Mouse (Mus musculus) hindbrain, embryonic 10.5 days (tissue): ENCODE data around the gene Hist1h2af. TPM values are rescaled to one million over a fixed set of nuclear protein-coding genes. Genes with fewer than 3 reads are reported as not detected.
"Not testable (repeated sequence)": the region's sequence is repeated elsewhere in the genome, so short reads cannot be mapped to it uniquely, and the experiment has no call there.

ENCODE experiments used
- DNase-seq: peaks from one replicate; pipeline ENCODE4 v3.0.0-alpha.2; 2017; ENCODE audit warnings: low spot score
- H3K27ac ChIP-seq: fragments of 300-500 bp; sonication (generic); 2 replicates; pipeline ENCODE4 v1.5.1; 2016; ENCODE audit warnings: mild to moderate bottlenecking, moderate library complexity
- H3K27me3 ChIP-seq: fragments of 300-500 bp; sonication (generic); 2 replicates; pipeline ENCODE4 v1.6.1; 2016; ENCODE audit warnings: mild to moderate bottlenecking; ENCODE audit not compliant: poor library complexity, insufficient read depth, severe bottlenecking
- H3K36me3 ChIP-seq: fragments of 300-500 bp; sonication (generic); 2 replicates; pipeline ENCODE4 v1.6.1; 2016; ENCODE audit warnings: mild to moderate bottlenecking, moderate library complexity
- H3K4me1 ChIP-seq: fragments of 300-500 bp; sonication (generic); replicated peaks from 2 replicates; pipeline ENCODE4 v1.6.1; 2016; ENCODE audit warnings: mild to moderate bottlenecking
- H3K4me3 ChIP-seq: fragments of 300-500 bp; sonication (generic); 2 replicates; pipeline ENCODE4 v1.5.1; 2016; ENCODE audit warnings: mild to moderate bottlenecking, moderate library complexity
- H3K9me3 ChIP-seq: fragments of 300-500 bp; sonication (generic); 2 replicates; pipeline ENCODE4 v1.6.1; 2016; ENCODE audit warnings: mild to moderate bottlenecking, moderate library complexity
- WGBS: fragments of 180-500 bp; shearing (Covaris S2); methylation state at CpG from one replicate; pipeline ENCODE4 v1.1.7; 2016; 5-methylcytosine and 5-hydroxymethylcytosine counted together
- polyA plus RNA-seq: library from polyadenylated mRNA; unstranded; fragments of >200 nt; fragmentation: Nextera tagmentation; extraction: Ambion mirVana; gene quantifications from 2 replicates; pipeline ENCODE4 v1.2.1, GENCODE M21; 2016

Hist1h2af gene
- polyA plus RNA-seq, 1 experiment from 2014 or later = 9.2 TPM

- H3K27me3 ChIP-seq, H3K36me3 ChIP-seq, H3K9me3 ChIP-seq: not testable (repeated sequence)
- DNase-seq = peak; percentile 79
- Histone ChIP-seq H3K27ac (peak within 1 kb of the TSS; percentile 95), H3K4me1 (peaks cover 19% of the 10 kb centered on the region), H3K4me3 (peak within 1 kb of the TSS; percentile 57)
- under 1% methylated on average over 42 of the region's 42 CpGs for WGBS
These were observed 9.4 kb downstream of the Hist1h2af start, which contains the start of gene Hist1h2bh for GRCm38 (mm10) chr13:23542999-23543607. Hist1h2bh (minus strand) TSS chr13:23543392.

GRCm38 (mm10) chr13:23543965-23544786 is 10.5 kb downstream of the Hist1h2af start, which contains the start of gene Hist1h3f:
Hist1h3f (plus strand) TSS chr13:23544052.
- H3K4me3 ChIP-seq = peak within 1 kb of the TSS; percentile 57
- no peaks in the 10 kb centered on the region for H3K9me3 ChIP-seq
- H3K36me3 ChIP-seq = no peaks in the 10 kb centered on the region
- peak; percentile 58 for DNase-seq
- peak within 1 kb of the TSS; percentile 95 for H3K27ac ChIP-seq
- peaks cover 15% of the 10 kb centered on the region for H3K4me1 ChIP-seq
- under 1% methylated on average over 34 of the region's 45 CpGs for WGBS
- no peaks in the 10 kb centered on the region for H3K27me3 ChIP-seq

- Histone ChIP-seq H3K4me1 (peaks cover 15% of the 10 kb centered on the region), H3K27ac (peak overlapping the region; percentile 95), H3K4me3 (peak overlapping the region; percentile 57)
- not testable (repeated sequence) for DNase-seq, H3K9me3 ChIP-seq, H3K36me3 ChIP-seq, H3K27me3 ChIP-seq
- 0% methylated on average over 14 of the region's 14 CpGs for WGBS
These were observed 11.0 kb downstream of the Hist1h2af start for GRCm38 (mm10) chr13:23544787-23545120.

GRCm38 (mm10) chr13:23546694-23547093 is 13.0 kb downstream of the Hist1h2af start:
- H3K27me3 ChIP-seq = no peaks in the 10 kb centered on the region
- no peak overlapping the region for H3K4me3 ChIP-seq
- H3K36me3 ChIP-seq = no peaks in the 10 kb centered on the region
- DNase-seq = no peak
- WGBS = 82% methylated on average over 5 of the region's 5 CpGs
- H3K9me3 ChIP-seq = no peaks in the 10 kb centered on the region
- peaks cover 24% of the 10 kb centered on the region for H3K4me1 ChIP-seq
- peak overlapping the region; percentile 80 for H3K27ac ChIP-seq

- 9% methylated on average over 3 of the region's 3 CpGs for WGBS
- Histone ChIP-seq H3K4me1 (peaks cover 20% of the 10 kb centered on the region), H3K36me3 (no peaks in the 10 kb centered on the region), H3K27ac (peak overlapping the region; percentile 98), H3K4me3 (peak overlapping the region; percentile 55), H3K27me3 (no peaks in the 10 kb centered on the region), H3K9me3 (no peaks in the 10 kb centered on the region)
- DNase-seq = peak; percentile 33
These were observed 17.0 kb downstream of the Hist1h2af start for GRCm38 (mm10) chr13:23550761-23551145.

GRCm38 (mm10) chr13:23551146-23551834 is 17.6 kb downstream of the Hist1h2af start, which contains the start of gene Hist1h4f:
Hist1h4f (minus strand) TSS chr13:23551648.
- not testable (repeated sequence) for H3K36me3 ChIP-seq, H3K9me3 ChIP-seq, H3K27me3 ChIP-seq
- Histone ChIP-seq H3K4me1 (peaks cover 17% of the 10 kb centered on the region), H3K4me3 (peak within 1 kb of the TSS; percentile 55), H3K27ac (peak within 1 kb of the TSS; percentile 98)
- WGBS = under 1% methylated on average over 47 of the region's 47 CpGs
- peak; percentile 94 for DNase-seq

GRCm38 (mm10) chr13:23551931-23552914 is 18.5 kb downstream of the Hist1h2af start:
- H3K27ac ChIP-seq = peak overlapping the region; percentile 98
- H3K9me3 ChIP-seq = no peaks in the 10 kb centered on the region
- peak overlapping the region; percentile 55 for H3K4me3 ChIP-seq
- peaks cover 18% of the 10 kb centered on the region for H3K4me1 ChIP-seq
- H3K27me3 ChIP-seq = no peaks in the 10 kb centered on the region
- 56% methylated on average over 8 of the region's 8 CpGs for WGBS
- DNase-seq = no peak
- H3K36me3 ChIP-seq = no peaks in the 10 kb centered on the region

GRCm38 (mm10) chr13:23552962-23553361 is 19.3 kb downstream of the Hist1h2af start, which contains the start of gene Hist1h1d:
Hist1h1d (plus strand) TSS chr13:23553262.
- H3K27me3 ChIP-seq = no peaks in the 10 kb centered on the region
- H3K36me3 ChIP-seq = no peaks in the 10 kb centered on the region
- H3K4me1 ChIP-seq = peaks cover 18% of the 10 kb centered on the region
- peak within 1 kb of the TSS; percentile 98 for H3K27ac ChIP-seq
- H3K9me3 ChIP-seq = no peaks in the 10 kb centered on the region
- peak within 1 kb of the TSS; percentile 55 for H3K4me3 ChIP-seq
- DNase-seq = no peak

- Histone ChIP-seq H3K9me3 (no peaks in the 10 kb centered on the region), H3K4me3 (peak overlapping the region; percentile 71), H3K4me1 (peaks cover 18% of the 10 kb centered on the region), H3K27me3 (no peaks in the 10 kb centered on the region), H3K27ac (peak overlapping the region; percentile 98), H3K36me3 (no peaks in the 10 kb centered on the region)
- no peak for DNase-seq
- WGBS = 24% methylated on average over 9 of the region's 9 CpGs
These were observed 20.7 kb downstream of the Hist1h2af start for GRCm38 (mm10) chr13:23554393-23554792.

- peaks cover 18% of the 10 kb centered on the region for H3K4me1 ChIP-seq
- H3K4me3 ChIP-seq = peak overlapping the region; percentile 71
- H3K36me3 ChIP-seq = no peaks in the 10 kb centered on the region
- no peaks in the 10 kb centered on the region for H3K27me3 ChIP-seq
- WGBS = under 1% methylated on average over 54 of the region's 54 CpGs
- peak overlapping the region; percentile 98 for H3K27ac ChIP-seq
- no peaks in the 10 kb centered on the region for H3K9me3 ChIP-seq
- peak; percentile 87 for DNase-seq
These were observed 21.5 kb downstream of the Hist1h2af start for GRCm38 (mm10) chr13:23554925-23555838.

GRCm38 (mm10) chr13:23555839-23556416 is 22.2 kb downstream of the Hist1h2af start:
- peak overlapping the region; percentile 98 for H3K27ac ChIP-seq
- under 1% methylated on average over 18 of the region's 18 CpGs for WGBS
- H3K27me3 ChIP-seq = no peaks in the 10 kb centered on the region

More at GRCm38 (mm10) chr13:23555839-23556416, 22.2 kb downstream of the Hist1h2af start:
- DNase-seq = peak; percentile 78
- Histone ChIP-seq H3K36me3 (no peaks in the 10 kb centered on the region), H3K4me3 (peak overlapping the region; percentile 71), H3K9me3 (no peaks in the 10 kb centered on the region), H3K4me1 (peaks cover 15% of the 10 kb centered on the region)
